Mouse (Mus musculus) lung, postnatal 0 days (tissue): Measurements from ENCODE around the gene 2010003K11Rik.

Experiments used
- CTCF ChIP-seq: IDR thresholded peaks from 2 replicates; pipeline ENCODE4 v1.5.1; 2016; ENCODE audit warnings: antibody characterized with exemption, mild to moderate bottlenecking
- EP300 ChIP-seq: IDR thresholded peaks from 2 replicates; pipeline ENCODE4 v1.6.1; 2016; ENCODE audit warnings: antibody characterized with exemption, mild to moderate bottlenecking, control low read depth

GRCm38 (mm10) chr19:4495814-4496213 is 2.6 kb downstream of the 2010003K11Rik start:
- TF ChIP-seq CTCF (no peak), EP300 (no peak)
